Mouse (Mus musculus) bone marrow macrophage, adult 2 months (primary cell): Measurements from ENCODE around the gene Cenph.

Experiments used
- CTCF ChIP-seq: IDR thresholded peaks from 2 replicates; pipeline ENCODE4 v1.5.1; 2012; ENCODE audit warnings: low read depth, mild to moderate bottlenecking, low read length, moderate library complexity
- POLR2A ChIP-seq: IDR thresholded peaks from 2 replicates; pipeline ENCODE4 v1.6.1; 2012; ENCODE audit warnings: mild to moderate bottlenecking, low read depth, low read length, borderline replicate concordance

DNA sequence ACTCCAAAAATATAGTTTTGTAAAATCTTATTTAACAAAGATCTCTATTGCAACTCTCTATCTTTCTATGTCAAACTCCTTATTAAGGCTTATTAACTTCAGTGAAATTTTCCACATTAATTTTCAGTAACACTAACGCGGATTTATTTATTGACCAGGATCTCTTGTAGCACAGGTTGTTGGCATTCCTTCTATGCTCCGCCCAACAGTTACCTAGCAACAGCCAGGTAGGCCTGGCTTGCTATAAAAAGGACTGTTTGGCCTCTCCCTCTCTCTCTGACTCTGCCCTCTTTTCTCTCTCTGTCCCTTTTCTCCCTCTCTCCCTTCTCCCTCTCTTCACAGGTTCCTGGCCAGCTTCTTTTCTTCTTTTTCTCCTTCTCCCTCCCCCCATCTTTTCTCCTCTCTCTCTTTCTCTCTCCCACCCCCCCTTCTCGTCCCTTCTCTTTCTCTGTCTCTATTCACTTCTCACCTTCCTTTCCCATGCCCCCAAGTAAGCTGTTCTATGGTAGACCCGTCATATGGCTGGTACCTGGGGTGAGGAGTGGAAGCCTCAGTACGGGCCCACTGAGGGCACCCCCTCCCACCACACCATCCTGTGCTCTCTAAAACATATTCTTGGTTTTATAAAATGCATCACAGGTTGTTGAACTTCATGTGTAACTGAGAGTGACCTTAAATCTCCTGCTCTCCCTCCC is 11.8 kb upstream of the Cenph start:
- no peak for TF ChIP-seq CTCF
- TF ChIP-seq POLR2A = no peak
